Mouse (Mus musculus) cerebellum, adult 8-10 months (tissue): ENCODE measurements around the gene Cldn11.
A peak's percentile ranks its signal among the peaks of the same experiment; 100 is the strongest.

Experiments used
- DNase-seq: peaks from one replicate; pipeline ENCODE4 v3.0.0; 2022

Cldn11 gene

GRCm38 (mm10) chr3:31161336-31161735 lies 11.6 kb downstream of the Cldn11 start:
- DNase-seq, result no peak

- no peak for DNase-seq
Measured at GRCm38 (mm10) chr3:31162860-31163259, 13.1 kb downstream of the Cldn11 start.

GRCm38 (mm10) chr3:31165803-31166202 lies 16.1 kb downstream of the Cldn11 start:
- DNase-seq, result no peak

- DNase-seq, result no peak
Measured at GRCm38 (mm10) chr3:31166365-31166871, 16.7 kb downstream of the Cldn11 start.

- no peak for DNase-seq
Measured at GRCm38 (mm10) chr3:31190342-31190741, 40.6 kb downstream of the Cldn11 start.

GRCm38 (mm10) chr3:31191402-31191801 lies 41.7 kb downstream of the Cldn11 start:
- DNase-seq, result no peak

GRCm38 (mm10) chr3:31199162-31199877 lies 49.6 kb downstream of the Cldn11 start:
- no peak for DNase-seq

- DNase-seq, result no peak
Measured at GRCm38 (mm10) chr3:31203947-31204346, 54.2 kb downstream of the Cldn11 start.

GRCm38 (mm10) chr3:31205167-31205566 lies 55.4 kb downstream of the Cldn11 start:
- DNase-seq, result no peak

GRCm38 (mm10) chr3:31208046-31208445 lies 58.3 kb downstream of the Cldn11 start:
- no peak for DNase-seq

- DNase-seq, result no peak
Measured at GRCm38 (mm10) chr3:31208458-31208994, 58.8 kb downstream of the Cldn11 start.

GRCm38 (mm10) chr3:31209001-31209400 lies 59.3 kb downstream of the Cldn11 start:
- no peak for DNase-seq

GRCm38 (mm10) chr3:31212205-31213038 lies 62.7 kb downstream of the Cldn11 start:
- DNase-seq, result no peak

GRCm38 (mm10) chr3:31213802-31214201 lies 64.1 kb downstream of the Cldn11 start:
- peak; percentile 65 for DNase-seq
